Mouse (Mus musculus) heart, embryonic 13.5 days (tissue): ENCODE data around the gene Klhl26. TPM values are rescaled to one million over a fixed set of nuclear protein-coding genes. Genes with fewer than 3 reads are reported as not detected.
A peak's percentile ranks its signal among the peaks of the same experiment; 100 is the strongest.

Experiments used
- ATAC-seq: fragments of 200-750 bp; cut with Nextera tagmentation; 2 replicates; pipeline ENCODE4 v1.8.0; 2017; ENCODE audit warnings: moderate TSS enrichment; ENCODE audit not compliant: insufficient number of reproducible peaks, low FRiP score, low TSS enrichment; ENCODE audit errors: extremely low read depth
- H3K27ac ChIP-seq: fragments of 300-500 bp; sonication (generic); replicated peaks from 2 replicates; pipeline ENCODE4 v1.5.1; 2015; ENCODE audit warnings: moderate library complexity, mild to moderate bottlenecking, inconsistent platforms
- H3K27me3 ChIP-seq: fragments of 300-500 bp; sonication (generic); replicated peaks from 2 replicates; pipeline ENCODE4 v1.6.1; 2015; ENCODE audit warnings: mild to moderate bottlenecking, inconsistent platforms
- H3K36me3 ChIP-seq: fragments of 300-500 bp; sonication (generic); 2 replicates; pipeline ENCODE4 v1.6.1; 2015; ENCODE audit warnings: mild to moderate bottlenecking, inconsistent platforms
- H3K4me1 ChIP-seq: fragments of 300-500 bp; sonication (generic); 2 replicates; pipeline ENCODE4 v1.6.1; 2015; ENCODE audit warnings: inconsistent platforms
- H3K4me2 ChIP-seq: fragments of 300-500 bp; sonication (generic); 2 replicates; pipeline ENCODE4 v1.6.1; 2015; ENCODE audit warnings: inconsistent platforms, mild to moderate bottlenecking, moderate library complexity
- H3K4me3 ChIP-seq: fragments of 300-500 bp; sonication (generic); 2 replicates; pipeline ENCODE4 v1.5.1; 2015; ENCODE audit warnings: moderate library complexity, mild to moderate bottlenecking, inconsistent platforms
- H3K9ac ChIP-seq: fragments of 300-500 bp; sonication (generic); 2 replicates; pipeline ENCODE4 v1.6.1; 2015; ENCODE audit warnings: inconsistent platforms, mild to moderate bottlenecking, moderate library complexity
- H3K9me3 ChIP-seq: fragments of 300-500 bp; sonication (generic); 2 replicates; pipeline ENCODE4 v1.6.1; 2016; ENCODE audit warnings: inconsistent platforms
- WGBS: fragments of 180-500 bp; shearing (Covaris S2); methylation state at CpG from one replicate; pipeline ENCODE4 v1.1.7; 2015; ENCODE audit warnings: mixed read lengths; 5-methylcytosine and 5-hydroxymethylcytosine counted together
- polyA plus RNA-seq: library from polyadenylated mRNA; unstranded; fragments of >200 nt; fragmentation: Nextera tagmentation; extraction: Ambion mirVana; gene quantifications from 2 replicates; pipeline ENCODE4 v1.2.1, GENCODE M21; 2015

Klhl26 gene
- polyA plus RNA-seq, 1 experiment from 2014 or later: 12.4 TPM

GRCm38 (mm10) chr8:70488931-70489470 lies 12.2 kb upstream of the Klhl26 start:
- WGBS: 3% methylated on average over 14 of the region's 14 CpGs
- no peaks in the 10 kb centered on the region for H3K36me3 ChIP-seq

DNA sequence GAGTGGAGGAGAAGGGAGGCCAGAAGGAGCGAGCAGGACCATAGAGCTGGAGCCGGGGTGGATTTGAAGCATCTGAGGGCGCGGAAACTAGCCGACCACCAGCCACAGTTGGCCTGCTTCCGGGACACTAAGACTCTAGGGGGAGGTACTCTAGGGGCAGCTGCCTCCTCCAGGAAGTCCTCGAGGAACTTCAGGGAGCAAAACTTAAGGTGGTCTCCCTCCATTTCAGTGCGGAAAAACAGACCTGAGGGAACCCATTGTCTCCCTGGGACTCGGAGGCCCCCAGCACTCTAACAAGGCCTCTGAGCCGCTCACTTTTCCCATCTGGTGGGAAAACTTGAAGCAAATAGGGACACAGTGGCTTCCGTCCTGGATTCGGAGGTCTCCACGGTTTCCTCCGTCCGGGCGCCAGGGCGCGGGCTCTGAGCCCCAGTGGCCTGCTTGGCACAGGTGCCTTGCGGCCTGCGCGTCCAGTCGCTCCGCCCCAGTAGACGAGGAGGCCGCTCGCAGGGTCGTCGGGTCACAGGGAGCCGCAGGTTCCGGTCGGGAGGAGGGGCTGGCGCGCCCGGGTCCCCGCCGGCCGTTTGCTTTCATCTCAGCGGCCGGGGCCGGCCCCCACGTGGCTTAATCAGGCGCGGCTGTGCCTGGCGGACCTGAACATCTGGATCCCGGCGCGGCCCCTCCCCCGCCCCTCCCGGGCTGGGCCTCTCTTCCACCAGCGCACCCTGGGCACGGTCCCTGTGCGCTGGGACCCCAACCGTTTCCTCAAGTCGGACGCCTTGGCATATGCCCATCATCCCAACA lies 11.4 kb upstream of the Klhl26 start:
- Histone ChIP-seq H3K9ac (peak overlapping the region; percentile 56), H3K27ac (no peak overlapping the region), H3K9me3 (no peaks in the 10 kb centered on the region), H3K4me3 (peak overlapping the region; percentile 48), H3K4me2 (peak overlapping the region; percentile 69), H3K4me1 (peaks cover 47% of the 10 kb centered on the region), H3K36me3 (no peaks in the 10 kb centered on the region), H3K27me3 (peaks cover 100% of the 10 kb centered on the region)
- no peak for ATAC-seq
- 4% methylated on average over 55 of the region's 55 CpGs for WGBS

More at GRCm38 (mm10) chr8:70488931-70489470, 12.2 kb upstream of the Klhl26 start:
- H3K4me1 ChIP-seq: peaks cover 55% of the 10 kb centered on the region
- H3K9me3 ChIP-seq: no peaks in the 10 kb centered on the region
- no peak for ATAC-seq
- peak overlapping the region; percentile 48 for H3K4me3 ChIP-seq
- H3K27me3 ChIP-seq: peaks cover 100% of the 10 kb centered on the region
- peak overlapping the region; percentile 69 for H3K4me2 ChIP-seq
- no peak overlapping the region for H3K27ac ChIP-seq
- H3K9ac ChIP-seq: peak overlapping the region; percentile 58

GRCm38 (mm10) chr8:70486941-70487520 lies 10.3 kb upstream of the Klhl26 start, which contains the start of gene Tmem59l:
TSS of gene Tmem59l (minus strand) at chr8:70487358.
- Histone ChIP-seq H3K4me1 (peaks cover 36% of the 10 kb centered on the region), H3K4me2 (peak within 1 kb of the TSS; percentile 69), H3K4me3 (peak within 1 kb of the TSS; percentile 48), H3K27ac (no peak within 1 kb of the TSS), H3K36me3 (no peaks in the 10 kb centered on the region), H3K9me3 (no peaks in the 10 kb centered on the region), H3K9ac (peak within 1 kb of the TSS; percentile 56), H3K27me3 (peaks cover 100% of the 10 kb centered on the region)
- no peak for ATAC-seq
- 6% methylated on average over 33 of the region's 33 CpGs for WGBS

- WGBS: 28% methylated on average over 7 of the region's 7 CpGs
- H3K36me3 ChIP-seq: no peaks in the 10 kb centered on the region
- no peaks in the 10 kb centered on the region for H3K9me3 ChIP-seq
- H3K4me1 ChIP-seq: peaks cover 28% of the 10 kb centered on the region
- ATAC-seq: no peak
- H3K27ac ChIP-seq: no peak overlapping the region
- no peak overlapping the region for H3K4me3 ChIP-seq
- H3K4me2 ChIP-seq: no peak overlapping the region
- no peak overlapping the region for H3K9ac ChIP-seq
- H3K27me3 ChIP-seq: peaks cover 100% of the 10 kb centered on the region
Measured at GRCm38 (mm10) chr8:70486191-70486681, 9.5 kb upstream of the Klhl26 start.

DNA sequence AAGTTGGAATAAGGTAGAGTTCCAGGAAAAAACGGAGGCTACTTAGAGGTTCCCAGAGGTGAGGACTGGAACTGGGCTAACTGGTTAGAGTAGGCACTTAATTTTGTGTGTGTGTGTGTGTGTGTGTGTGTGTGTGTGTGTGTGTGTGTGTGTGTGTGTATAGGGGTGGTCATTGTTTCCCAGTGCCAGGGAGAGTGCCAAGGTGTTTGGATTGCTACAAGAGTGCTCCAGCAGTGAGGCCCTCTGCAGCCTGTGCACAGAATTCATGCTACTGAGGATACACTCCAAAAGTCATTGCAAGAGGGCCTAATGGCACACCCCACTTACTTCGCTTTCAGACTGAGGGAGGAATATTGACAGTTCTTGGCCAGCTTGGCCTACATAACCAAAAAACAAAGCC lies 6.2 kb upstream of the Klhl26 start:
- Histone ChIP-seq H3K27ac (no peak overlapping the region), H3K27me3 (peaks cover 99% of the 10 kb centered on the region), H3K4me1 (peaks cover 8% of the 10 kb centered on the region), H3K9me3 (no peaks in the 10 kb centered on the region), H3K4me2 (no peak overlapping the region), H3K9ac (no peak overlapping the region), H3K36me3 (no peaks in the 10 kb centered on the region), H3K4me3 (no peak overlapping the region)
- WGBS: 67% methylated on average over 2 of the region's 2 CpGs
- ATAC-seq: no peak

- peaks cover 93% of the 10 kb centered on the region for H3K27me3 ChIP-seq
Measured at GRCm38 (mm10) chr8:70481908-70482307, 5.1 kb upstream of the Klhl26 start.

GRCm38 (mm10) chr8:70477269-70477982 lies 658 bp upstream of the Klhl26 start:
- Histone ChIP-seq H3K9me3 (no peaks in the 10 kb centered on the region), H3K9ac (peak overlapping the region; percentile 94; the same call in 1 of the 2 replicates), H3K36me3 (0 out of 2 replicates have a peak, but pooled peaks cover 3% of the 10 kb centered on the region), H3K27me3 (peaks cover 49% of the 10 kb centered on the region), H3K4me1 (peaks cover 25% of the 10 kb centered on the region), H3K4me2 (peak overlapping the region; percentile 88), H3K4me3 (peak overlapping the region; percentile 83), H3K27ac (0 out of 2 replicates have a peak overlapping the region, but pooled peaks have one; percentile 7)
- ATAC-seq: peak; percentile 30; the same call in 1 of the 2 replicates
- 3% methylated on average over 21 of the region's 21 CpGs for WGBS

More at GRCm38 (mm10) chr8:70481908-70482307, 5.1 kb upstream of the Klhl26 start:
- peaks cover 9% of the 10 kb centered on the region for H3K4me1 ChIP-seq
- H3K4me3 ChIP-seq: no peak overlapping the region
- 59% methylated on average over 3 of the region's 3 CpGs for WGBS
- no peaks in the 10 kb centered on the region for H3K9me3 ChIP-seq
- no peak for ATAC-seq
- H3K4me2 ChIP-seq: no peak overlapping the region
- H3K36me3 ChIP-seq: no peaks in the 10 kb centered on the region
- no peak overlapping the region for H3K27ac ChIP-seq
- H3K9ac ChIP-seq: no peak overlapping the region

DNA sequence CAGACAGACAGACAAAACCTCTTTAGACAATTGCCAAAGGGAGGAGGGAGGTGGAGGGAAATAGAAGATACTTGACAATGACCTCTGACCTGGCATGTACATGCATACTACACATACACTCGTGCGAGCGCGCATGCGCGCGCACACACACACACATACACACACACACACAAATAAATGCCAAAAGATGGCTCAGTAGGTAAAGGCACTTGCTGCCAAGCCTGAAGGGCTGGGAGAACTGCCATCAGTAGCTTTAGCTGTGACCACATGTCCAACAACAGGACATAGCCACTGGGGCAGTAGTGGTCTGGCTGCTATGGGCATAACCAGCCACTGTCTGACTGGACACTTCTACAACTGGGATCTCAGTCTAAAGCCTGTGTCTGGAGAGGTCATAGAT lies 4.9 kb downstream of the Klhl26 start:
- ATAC-seq: no peak
- no peak overlapping the region for H3K27ac ChIP-seq
- 0 out of 2 replicates have a peak, but pooled peaks cover 8% of the 10 kb centered on the region for H3K36me3 ChIP-seq
- H3K4me1 ChIP-seq: peaks cover 53% of the 10 kb centered on the region
- no peaks in the 10 kb centered on the region for H3K27me3 ChIP-seq
- H3K9ac ChIP-seq: no peak overlapping the region
- no peak overlapping the region for H3K4me2 ChIP-seq
- H3K9me3 ChIP-seq: no peaks in the 10 kb centered on the region
- H3K4me3 ChIP-seq: no peak overlapping the region
- WGBS: 95% methylated on average over 7 of the region's 7 CpGs

DNA sequence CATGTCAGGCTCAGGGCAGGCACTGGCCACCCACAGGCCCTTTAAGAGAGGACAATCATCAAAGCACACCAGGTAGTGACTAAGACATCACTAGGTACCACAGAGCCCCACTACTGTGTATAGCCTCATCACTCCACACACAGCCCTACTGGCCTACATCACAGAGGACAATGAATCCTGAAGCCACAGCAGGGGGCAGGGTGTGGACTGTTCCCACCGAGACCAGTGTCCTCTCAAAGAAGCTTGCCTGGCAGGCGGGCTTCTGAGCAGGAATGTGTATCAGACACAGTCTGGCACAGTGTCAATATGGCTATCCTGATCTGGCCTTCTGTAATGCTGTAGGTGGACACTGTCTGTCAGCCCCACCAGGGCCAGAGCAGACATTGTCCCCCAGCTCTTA lies 6.8 kb downstream of the Klhl26 start:
- H3K27ac ChIP-seq: peak overlapping the region; percentile 56
- H3K4me2 ChIP-seq: peak overlapping the region; percentile 16; the same call in 1 of the 2 replicates
- no peaks in the 10 kb centered on the region for H3K27me3 ChIP-seq
- H3K36me3 ChIP-seq: peaks cover 13% of the 10 kb centered on the region; the same call in 1 of the 2 replicates
- H3K9ac ChIP-seq: 0 out of 2 replicates have a peak overlapping the region, but pooled peaks have one; percentile 39
- ATAC-seq: no peak
- H3K4me1 ChIP-seq: peaks cover 47% of the 10 kb centered on the region
- no peaks in the 10 kb centered on the region for H3K9me3 ChIP-seq
- 19% methylated on average over 2 of the region's 2 CpGs for WGBS
- H3K4me3 ChIP-seq: no peak overlapping the region

DNA sequence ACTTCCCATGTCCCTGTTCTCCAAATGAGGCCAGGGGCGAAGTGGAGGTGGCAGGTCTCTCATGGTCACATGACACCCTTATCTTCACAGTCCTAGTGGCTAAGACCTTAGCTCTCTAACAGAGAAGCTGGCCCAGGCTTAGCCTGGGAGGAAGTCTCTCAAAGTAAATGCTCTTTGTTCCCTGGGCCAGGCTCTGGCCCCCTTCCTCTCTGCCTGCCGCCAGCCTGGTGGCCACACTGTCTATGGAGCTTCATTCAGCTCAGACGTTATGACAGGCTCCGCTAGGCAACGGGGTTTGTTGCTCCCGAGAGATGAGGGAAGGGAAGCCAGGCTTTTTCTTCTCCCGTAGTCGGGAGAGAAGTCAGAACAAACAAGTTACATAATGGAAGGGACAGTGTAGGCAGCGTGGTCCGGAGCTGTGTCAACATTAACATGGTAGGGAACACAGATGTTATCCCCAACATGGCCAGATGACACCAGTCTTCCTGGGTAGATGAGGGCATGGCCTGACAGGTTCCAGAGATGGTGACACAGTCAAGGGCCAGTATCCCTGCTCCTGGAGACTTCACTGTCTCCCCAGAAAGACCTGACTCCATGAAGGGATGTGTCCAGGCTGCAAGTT lies 7.4 kb downstream of the Klhl26 start:
- Histone ChIP-seq H3K4me2 (peak overlapping the region; percentile 16), H3K4me3 (no peak overlapping the region), H3K9me3 (no peaks in the 10 kb centered on the region), H3K4me1 (peaks cover 46% of the 10 kb centered on the region), H3K27me3 (no peaks in the 10 kb centered on the region), H3K27ac (peak overlapping the region; percentile 56), H3K36me3 (peaks cover 13% of the 10 kb centered on the region; the same call in 1 of the 2 replicates), H3K9ac (peak overlapping the region; percentile 39; the same call in 1 of the 2 replicates)
- peak; percentile 24; the same call in 1 of the 2 replicates for ATAC-seq
- WGBS: 31% methylated on average over 10 of the region's 10 CpGs
